Mouse (Mus musculus) forebrain, embryonic 16.5 days (tissue): ENCODE data around the gene Rbfox1. TPM values are rescaled to one million over a fixed set of nuclear protein-coding genes. Genes with fewer than 3 reads are reported as not detected.

ENCODE experiments used
- ATAC-seq: fragments of 200-750 bp; cut with Nextera tagmentation; 2 replicates; pipeline ENCODE4 v1.8.0; 2017; ENCODE audit warnings: mild to moderate bottlenecking, moderate library complexity
- H3K27ac ChIP-seq: fragments of 300-500 bp; sonication (generic); 2 replicates; pipeline ENCODE4 v1.5.1; 2014; ENCODE audit warnings: low read length, control low read depth
- H3K27me3 ChIP-seq: fragments of 300-500 bp; sonication (generic); replicated peaks from 2 replicates; pipeline ENCODE4 v1.6.1; 2014; ENCODE audit warnings: low read length; ENCODE audit not compliant: control insufficient read depth, insufficient read depth
- H3K36me3 ChIP-seq: fragments of 300-500 bp; sonication (generic); 2 replicates; pipeline ENCODE4 v1.6.1; 2014; ENCODE audit not compliant: control insufficient read depth, insufficient read depth
- H3K4me1 ChIP-seq: fragments of 300-500 bp; sonication (generic); replicated peaks from 2 replicates; pipeline ENCODE4 v1.6.1; 2014; ENCODE audit warnings: low read length; ENCODE audit not compliant: control insufficient read depth, insufficient read depth
- H3K4me2 ChIP-seq: fragments of 300-500 bp; sonication (generic); 2 replicates; pipeline ENCODE4 v1.6.1; 2014; ENCODE audit warnings: mild to moderate bottlenecking, low read length, control low read depth
- H3K4me3 ChIP-seq: fragments of 300-500 bp; sonication (generic); replicated peaks from 2 replicates; pipeline ENCODE4 v1.5.1; 2014; ENCODE audit warnings: mild to moderate bottlenecking, low read length, control low read depth
- H3K9ac ChIP-seq: fragments of 300-500 bp; sonication (generic); replicated peaks from 2 replicates; pipeline ENCODE4 v1.6.1; 2014; ENCODE audit warnings: low read depth, low read length, control low read depth
- H3K9me3 ChIP-seq: fragments of 300-500 bp; sonication (generic); 2 replicates; pipeline ENCODE4 v1.6.1; 2016; ENCODE audit warnings: low read length; ENCODE audit not compliant: control insufficient read depth
- WGBS: fragments of 180-500 bp; shearing (Covaris S2); extraction: QIAGEN DNeasy Blood & Tissue Kit; methylation state at CpG from one replicate; pipeline ENCODE4 v1.1.7; 2014; 5-methylcytosine and 5-hydroxymethylcytosine counted together
- polyA plus RNA-seq: library from polyadenylated mRNA; unstranded; fragments of >200 nt; fragmentation: Nextera tagmentation; extraction: Ambion mirVana; gene quantifications from 2 replicates; pipeline ENCODE4 v1.2.1, GENCODE M21; 2015

The Rbfox1 gene
- polyA plus RNA-seq, 1 experiment from 2014 or later = 210 TPM

DNA sequence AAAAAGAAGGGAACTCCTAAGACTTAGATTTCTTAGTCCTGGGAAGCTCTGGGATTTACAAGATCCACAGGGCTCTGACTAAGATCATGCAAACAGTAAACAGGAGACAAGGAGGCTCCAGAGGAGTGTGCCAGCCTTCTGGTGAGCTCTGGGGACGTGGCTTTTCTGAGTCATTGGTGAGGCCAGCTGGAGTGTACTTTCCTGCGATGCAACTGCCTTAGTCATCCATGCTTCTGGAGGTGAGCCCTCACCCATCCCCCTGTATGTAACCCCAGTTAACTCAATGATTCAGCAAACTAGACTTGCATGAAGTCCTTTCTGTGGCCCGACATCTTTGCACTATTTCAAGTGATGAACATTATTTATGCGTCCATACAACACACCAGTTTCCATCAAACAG, 1078.4 kb downstream of the Rbfox1 start:
- H3K27ac ChIP-seq = no peak overlapping the region
- no peak for ATAC-seq
- no peak overlapping the region for H3K9ac ChIP-seq
- H3K36me3 ChIP-seq = no peaks in the 10 kb centered on the region
- peaks cover 28% of the 10 kb centered on the region for H3K4me1 ChIP-seq
- H3K4me2 ChIP-seq = no peak overlapping the region
- H3K9me3 ChIP-seq = no peaks in the 10 kb centered on the region
- H3K4me3 ChIP-seq = no peak overlapping the region
- H3K27me3 ChIP-seq = peaks cover 12% of the 10 kb centered on the region
- WGBS = 58% methylated on average over 4 of the region's 4 CpGs

DNA sequence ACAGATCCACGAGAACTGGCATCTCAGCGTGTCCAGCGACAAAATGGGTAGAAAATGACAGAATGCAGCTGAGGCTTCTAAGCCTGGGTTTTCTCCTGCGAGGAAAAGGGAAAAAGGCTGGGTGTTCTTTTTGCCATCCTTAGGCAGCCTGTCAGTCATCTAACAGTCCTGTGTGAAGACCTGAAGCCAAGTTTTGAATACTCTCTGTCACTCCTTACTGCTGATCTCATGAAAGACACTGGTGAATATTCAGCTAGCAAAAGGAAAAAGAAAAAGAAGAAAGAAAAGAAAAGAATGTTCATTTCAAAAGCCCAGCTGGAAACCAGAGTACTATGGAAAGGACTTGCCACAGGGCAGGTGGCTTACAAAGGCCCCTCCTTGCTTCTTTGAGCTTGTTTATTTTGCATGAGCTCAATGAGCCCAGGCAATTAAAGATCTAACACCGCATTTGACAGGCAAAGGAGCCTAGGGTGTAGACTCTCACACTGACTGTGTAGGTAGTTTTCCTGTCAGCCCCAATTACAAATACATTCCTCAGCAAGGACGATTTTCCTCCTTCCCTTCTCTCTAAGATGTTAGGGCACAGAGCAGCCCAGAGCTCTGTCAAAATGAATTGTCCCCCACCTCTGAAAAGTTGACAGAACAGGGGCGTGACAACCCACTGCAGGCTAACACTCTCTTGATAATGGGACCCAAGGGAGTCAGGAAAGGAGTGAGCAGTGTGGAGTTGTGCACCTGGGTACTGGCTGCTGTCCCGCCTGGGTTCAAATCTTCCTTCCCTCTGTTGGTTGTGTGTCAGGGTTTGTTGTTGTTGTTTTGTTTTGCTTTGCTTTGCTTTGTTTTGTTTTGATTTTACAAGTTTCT, 1079.8 kb downstream of the Rbfox1 start:
- Histone ChIP-seq H3K4me3 (no peak overlapping the region), H3K9me3 (no peaks in the 10 kb centered on the region), H3K36me3 (no peaks in the 10 kb centered on the region), H3K27me3 (peaks cover 11% of the 10 kb centered on the region), H3K4me2 (no peak overlapping the region), H3K4me1 (peaks cover 28% of the 10 kb centered on the region), H3K27ac (no peak overlapping the region), H3K9ac (no peak overlapping the region)
- peak; percentile 62 for ATAC-seq
- WGBS = 4% methylated on average over 8 of the region's 8 CpGs

DNA sequence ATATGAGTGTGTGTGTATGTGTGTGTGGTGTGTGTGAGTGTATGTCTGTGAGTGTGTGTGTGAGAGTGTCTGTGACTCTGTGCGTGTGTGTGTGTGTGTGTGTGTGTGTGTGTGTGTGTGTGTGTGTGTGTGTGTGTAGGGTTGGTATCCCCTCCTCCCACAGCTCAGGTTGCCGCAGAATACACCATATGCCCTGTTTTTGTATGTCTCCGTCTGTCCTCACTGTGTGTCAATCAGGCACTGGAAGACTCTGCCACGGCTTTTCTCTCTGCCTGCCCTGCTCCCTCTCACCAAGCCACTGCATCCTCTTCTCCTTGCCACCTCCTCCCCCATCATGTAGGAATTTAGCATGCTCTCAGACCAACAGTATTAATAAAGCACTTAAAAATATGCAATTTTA, 1084.8 kb downstream of the Rbfox1 start:
- Histone ChIP-seq H3K27me3 (peaks cover 10% of the 10 kb centered on the region), H3K4me1 (peaks cover 8% of the 10 kb centered on the region), H3K4me3 (no peak overlapping the region), H3K27ac (no peak overlapping the region), H3K36me3 (no peaks in the 10 kb centered on the region), H3K9me3 (no peaks in the 10 kb centered on the region), H3K9ac (no peak overlapping the region), H3K4me2 (no peak overlapping the region)
- no peak for ATAC-seq
- 53% methylated on average over 4 of the region's 4 CpGs for WGBS

DNA sequence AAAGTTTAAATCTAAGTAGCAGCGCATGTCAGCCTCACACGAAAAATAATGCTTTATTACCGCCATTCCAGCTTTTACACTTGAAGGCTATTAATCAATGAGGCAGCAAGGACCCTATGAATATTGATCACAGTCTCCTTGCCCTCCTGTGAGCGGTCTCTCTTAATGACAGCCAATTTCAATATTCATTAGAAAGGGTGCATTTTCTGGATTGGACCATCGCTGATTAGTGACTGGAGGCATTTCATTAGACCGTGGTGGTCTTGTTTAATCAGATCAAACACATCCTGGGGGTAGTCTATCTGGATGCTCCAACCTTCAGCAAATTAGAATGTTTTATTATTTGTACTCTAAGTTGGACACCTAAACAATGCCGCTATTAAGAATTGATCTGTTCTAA, 1091.2 kb downstream of the Rbfox1 start:
- ATAC-seq = no peak
- H3K27me3 ChIP-seq = peaks cover 10% of the 10 kb centered on the region
- H3K27ac ChIP-seq = no peak overlapping the region
- no peaks in the 10 kb centered on the region for H3K36me3 ChIP-seq
- H3K4me1 ChIP-seq = no peaks in the 10 kb centered on the region
- no peak overlapping the region for H3K4me2 ChIP-seq
- H3K9ac ChIP-seq = no peak overlapping the region
- WGBS = 44% methylated on average over 7 of the region's 7 CpGs
- no peaks in the 10 kb centered on the region for H3K9me3 ChIP-seq
- H3K4me3 ChIP-seq = no peak overlapping the region

DNA sequence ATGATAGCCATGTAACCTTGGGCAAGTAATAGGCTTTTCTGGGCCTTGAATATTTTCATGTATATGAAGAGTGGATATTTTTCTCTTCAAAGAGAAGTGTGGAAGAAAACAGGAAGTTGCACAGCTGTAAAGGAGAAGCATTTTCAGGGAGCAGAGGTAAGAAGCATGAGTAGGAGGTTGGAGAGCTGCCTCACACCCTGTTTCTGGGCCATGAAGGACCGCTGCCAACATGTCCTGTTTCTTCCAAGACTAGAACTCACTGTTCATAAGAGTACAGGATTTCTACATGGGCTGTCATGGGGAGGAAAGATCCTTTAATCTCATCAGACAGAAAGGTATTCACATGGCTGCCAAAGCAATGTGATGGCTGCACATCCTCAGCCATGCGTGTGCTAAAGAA, 1098.8 kb downstream of the Rbfox1 start:
- Histone ChIP-seq H3K4me3 (no peak overlapping the region), H3K27ac (no peak overlapping the region), H3K4me2 (no peak overlapping the region), H3K36me3 (no peaks in the 10 kb centered on the region), H3K9ac (no peak overlapping the region), H3K27me3 (no peaks in the 10 kb centered on the region), H3K9me3 (no peaks in the 10 kb centered on the region), H3K4me1 (peaks cover 6% of the 10 kb centered on the region)
- 94% methylated on average over 2 of the region's 2 CpGs for WGBS
- ATAC-seq = no peak

DNA sequence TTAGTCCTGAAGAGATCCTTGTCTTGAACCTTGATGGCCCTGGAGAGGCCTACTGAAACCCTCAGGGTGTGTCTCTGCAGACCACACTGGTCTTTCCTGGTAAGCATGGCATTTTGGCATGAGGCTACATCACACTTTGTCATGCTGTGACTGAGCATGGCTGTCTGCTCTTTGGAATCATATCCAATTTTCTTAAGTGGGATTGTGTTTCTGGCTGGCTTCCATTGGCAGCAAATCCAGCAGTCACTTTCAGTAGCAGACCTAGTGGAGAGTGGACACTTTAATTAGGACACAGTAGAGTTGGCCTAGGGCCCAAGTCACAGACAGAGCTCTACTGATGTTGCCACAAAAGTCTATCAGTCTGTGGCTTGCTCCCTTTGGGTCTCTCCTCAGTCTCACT, 1100.9 kb downstream of the Rbfox1 start:
- peak; percentile 68 for ATAC-seq

DNA sequence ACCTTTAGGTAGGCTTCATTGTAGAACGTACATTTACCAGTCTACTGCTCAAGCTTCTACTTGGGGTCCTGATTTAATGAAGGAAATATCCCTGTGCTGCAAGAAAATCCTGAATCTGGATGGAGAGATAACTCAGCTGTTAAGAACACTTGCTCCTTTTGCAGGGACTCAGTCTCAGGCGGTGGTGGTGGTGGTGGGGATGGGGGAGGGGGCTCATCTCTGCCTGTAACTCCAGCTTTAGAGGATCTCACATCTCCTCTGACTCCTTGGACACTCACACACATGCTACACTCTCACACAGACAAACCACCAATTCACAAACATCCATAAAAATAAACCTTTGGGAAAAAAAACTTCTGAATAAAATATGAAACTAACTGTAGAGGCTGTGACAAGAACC, 1101.3 kb downstream of the Rbfox1 start:
- WGBS = 52% methylated on average over 2 of the region's 2 CpGs
- H3K27ac ChIP-seq = no peak overlapping the region
- no peaks in the 10 kb centered on the region for H3K9me3 ChIP-seq
- no peaks in the 10 kb centered on the region for H3K36me3 ChIP-seq
- H3K4me3 ChIP-seq = no peak overlapping the region
- H3K4me2 ChIP-seq = no peak overlapping the region
- H3K4me1 ChIP-seq = peaks cover 6% of the 10 kb centered on the region
- no peak for ATAC-seq
- no peaks in the 10 kb centered on the region for H3K27me3 ChIP-seq
- no peak overlapping the region for H3K9ac ChIP-seq

More for the DNA sequence above, 1100.9 kb downstream of the Rbfox1 start:
- H3K27ac ChIP-seq = no peak overlapping the region
- H3K27me3 ChIP-seq = no peaks in the 10 kb centered on the region
- H3K36me3 ChIP-seq = no peaks in the 10 kb centered on the region
- H3K4me1 ChIP-seq = peaks cover 6% of the 10 kb centered on the region
- H3K9ac ChIP-seq = no peak overlapping the region
- no peak overlapping the region for H3K4me2 ChIP-seq
- no peaks in the 10 kb centered on the region for H3K9me3 ChIP-seq
- H3K4me3 ChIP-seq = no peak overlapping the region

DNA sequence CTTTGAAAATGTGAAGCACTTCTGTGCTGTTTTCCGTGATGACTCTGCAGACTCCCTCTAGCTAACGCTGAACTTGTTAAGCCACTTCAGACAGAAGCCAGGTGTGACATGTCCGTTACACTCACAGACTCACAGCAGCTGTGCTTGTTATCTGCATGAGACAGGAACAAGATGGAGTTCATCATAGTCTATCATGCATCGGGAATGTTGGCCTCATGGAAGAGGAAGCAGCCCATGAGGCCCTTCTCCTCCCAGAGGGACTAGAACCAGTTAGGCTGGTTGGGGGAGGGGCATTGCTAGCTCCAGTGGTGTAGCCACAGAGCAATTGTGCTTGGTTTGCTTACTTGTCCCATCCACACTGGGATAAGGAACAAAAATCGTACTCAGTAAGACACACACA, 1107.1 kb downstream of the Rbfox1 start:
- no peak for ATAC-seq
- Histone ChIP-seq H3K4me1 (no peaks in the 10 kb centered on the region), H3K36me3 (no peaks in the 10 kb centered on the region), H3K4me2 (no peak overlapping the region), H3K9me3 (0 out of 2 replicates have a peak, but pooled peaks cover 3% of the 10 kb centered on the region), H3K9ac (no peak overlapping the region), H3K27me3 (no peaks in the 10 kb centered on the region), H3K4me3 (no peak overlapping the region), H3K27ac (no peak overlapping the region)
- 88% methylated on average over 5 of the region's 5 CpGs for WGBS

DNA sequence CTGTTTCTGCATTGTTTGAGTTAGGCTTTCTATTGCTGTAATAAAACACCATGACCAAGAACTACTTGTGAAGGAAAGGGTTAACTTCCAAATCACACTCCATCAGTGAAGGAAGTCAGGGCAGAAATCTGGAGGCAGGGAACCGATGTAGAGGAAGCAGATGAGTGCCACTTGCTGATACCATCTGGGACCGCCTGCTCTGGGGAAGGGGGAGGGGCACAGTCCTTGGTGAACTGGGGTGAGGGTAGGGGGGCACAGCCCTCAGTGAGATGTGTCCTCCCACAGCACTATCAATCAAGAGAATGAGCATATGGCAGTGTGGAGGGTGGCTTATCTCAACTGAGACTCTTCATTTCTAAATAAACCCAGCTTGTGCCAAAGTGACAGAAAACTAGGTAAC, 1108.0 kb downstream of the Rbfox1 start:
- 38% methylated on average over 2 of the region's 2 CpGs for WGBS
- ATAC-seq = no peak

More for the DNA sequence above, 1108.0 kb downstream of the Rbfox1 start:
- H3K9me3 ChIP-seq = 0 out of 2 replicates have a peak, but pooled peaks cover 3% of the 10 kb centered on the region
- no peaks in the 10 kb centered on the region for H3K36me3 ChIP-seq
- no peak overlapping the region for H3K4me3 ChIP-seq
- no peak overlapping the region for H3K4me2 ChIP-seq
- H3K9ac ChIP-seq = no peak overlapping the region
- H3K27me3 ChIP-seq = no peaks in the 10 kb centered on the region
- no peaks in the 10 kb centered on the region for H3K4me1 ChIP-seq
- no peak overlapping the region for H3K27ac ChIP-seq
